Mouse (Mus musculus): ENCODE measurements around the gene Rep15.

The Rep15 gene

DNA sequence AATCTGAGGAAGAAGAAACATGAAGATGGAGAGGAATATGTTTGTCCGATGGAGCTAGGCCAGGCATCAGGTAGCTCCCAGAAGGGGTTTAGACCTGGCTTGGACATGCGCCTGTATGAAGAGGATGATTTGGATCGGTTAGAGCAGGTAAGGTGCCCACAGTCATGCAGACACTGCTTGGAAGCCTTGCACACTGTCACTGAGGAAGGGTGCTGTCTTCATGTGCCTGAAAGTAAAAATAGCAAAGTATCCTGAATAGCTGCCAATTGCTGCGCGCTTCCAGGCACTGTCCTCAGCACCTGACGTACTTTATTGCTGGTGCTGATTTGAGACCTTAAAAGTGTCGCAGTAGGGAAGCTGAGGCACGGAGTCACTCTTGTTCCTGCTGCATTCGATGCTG lies 2.8 kb upstream of the Rep15 start:
- no peak for DNase-seq (ENCODE audit: low spot score in 2 of 2)

- no peak for DNase-seq (ENCODE audit: low spot score in 2 of 2)
Measured at GRCm38 (mm10) chr6:147030096-147030885, 2.1 kb upstream of the Rep15 start.

DNA sequence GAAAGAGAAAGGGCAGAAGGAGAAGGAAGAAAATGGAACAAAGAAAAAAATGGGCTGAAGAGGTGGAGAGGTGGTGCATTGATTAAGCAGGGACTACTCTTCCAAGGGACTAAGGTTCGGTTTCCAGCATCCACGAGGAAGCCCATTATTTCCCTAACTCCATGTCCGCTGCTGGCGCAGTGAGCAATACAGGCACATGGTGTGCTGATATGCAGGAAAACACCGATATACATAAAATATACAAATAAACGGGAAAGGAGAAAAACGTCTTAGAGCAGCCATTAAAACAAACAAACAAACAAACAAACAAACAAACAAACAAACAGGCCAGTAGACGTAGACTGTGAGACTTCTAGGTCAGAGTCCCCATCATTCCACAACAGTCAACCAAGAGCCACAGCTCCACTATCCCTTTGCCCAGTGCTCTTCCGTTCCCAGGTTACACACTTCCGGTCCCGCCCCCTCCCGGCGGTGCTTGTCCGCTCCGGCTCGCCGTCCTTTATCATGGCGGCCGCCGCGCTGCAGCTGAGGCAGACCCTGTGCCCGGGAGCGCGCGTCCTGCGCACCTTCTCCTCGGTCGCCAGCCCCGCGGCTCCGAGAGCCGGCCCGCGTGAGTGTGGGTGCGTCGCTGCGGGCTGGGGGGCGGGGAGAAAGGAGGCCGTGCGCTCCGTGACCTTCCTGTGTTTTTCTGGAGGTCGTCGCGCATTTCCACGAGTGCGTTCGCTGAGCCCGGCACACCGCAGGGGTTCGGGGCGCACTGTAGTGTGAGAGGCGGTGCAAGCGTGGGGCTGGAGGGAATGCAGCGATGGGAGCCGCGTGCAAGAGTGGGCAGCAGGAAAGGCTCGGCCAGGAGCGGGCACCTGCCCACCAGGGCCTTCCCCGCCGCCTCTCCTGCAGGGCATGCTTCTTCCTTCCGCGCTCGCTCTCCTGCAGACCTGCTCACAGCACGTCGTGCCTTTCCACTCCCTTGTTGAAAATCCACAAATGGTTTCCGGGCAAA lies 10.2 kb downstream of the Rep15 start, which contains the start of gene Mrps35:
TSS of gene Mrps35 (plus strand) at position 474 of the 1,000 bp plus-strand sequence.
- peak; percentile 76 to 89 for DNase-seq (ENCODE audit: low spot score in 2 of 2)

DNA sequence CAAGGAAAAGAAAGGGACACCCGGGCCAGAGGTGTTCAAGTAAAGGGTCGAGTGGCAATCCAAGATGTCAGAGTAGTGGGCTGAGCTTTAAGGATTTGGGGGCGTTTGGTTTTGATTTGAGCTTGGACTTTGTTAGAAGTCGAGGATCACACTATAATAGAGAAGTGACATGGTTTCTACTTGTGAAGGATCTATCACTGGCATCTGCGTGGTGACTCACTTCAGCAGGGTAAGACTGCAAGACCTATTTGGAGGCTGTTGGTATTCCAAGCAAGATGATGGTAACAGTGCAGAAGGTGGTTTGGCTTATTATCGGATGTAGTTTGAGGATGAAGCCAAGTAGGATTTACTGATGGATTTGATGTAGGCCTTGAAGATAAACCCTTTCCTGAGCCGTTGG lies 11.2 kb downstream of the Rep15 start:
- no peak for DNase-seq (ENCODE audit: low spot score in 2 of 2)

- DNase-seq (ENCODE audit: low spot score in 2 of 2) = no peak
Measured at GRCm38 (mm10) chr6:147049239-147049805, 16.9 kb downstream of the Rep15 start.

GRCm38 (mm10) chr6:147051666-147052065 lies 19.3 kb downstream of the Rep15 start:
- DNase-seq (ENCODE audit: low spot score in 2 of 2) = no peak

- DNase-seq (ENCODE audit: low spot score in 2 of 2) = no peak
Measured at GRCm38 (mm10) chr6:147052440-147052839, 20.1 kb downstream of the Rep15 start.

- no peak for DNase-seq (ENCODE audit: low spot score in 2 of 2)
Measured at GRCm38 (mm10) chr6:147053785-147054646, 21.6 kb downstream of the Rep15 start.

GRCm38 (mm10) chr6:147055374-147055977 lies 23.1 kb downstream of the Rep15 start:
- no peak for DNase-seq (ENCODE audit: low spot score in 2 of 2)

DNA sequence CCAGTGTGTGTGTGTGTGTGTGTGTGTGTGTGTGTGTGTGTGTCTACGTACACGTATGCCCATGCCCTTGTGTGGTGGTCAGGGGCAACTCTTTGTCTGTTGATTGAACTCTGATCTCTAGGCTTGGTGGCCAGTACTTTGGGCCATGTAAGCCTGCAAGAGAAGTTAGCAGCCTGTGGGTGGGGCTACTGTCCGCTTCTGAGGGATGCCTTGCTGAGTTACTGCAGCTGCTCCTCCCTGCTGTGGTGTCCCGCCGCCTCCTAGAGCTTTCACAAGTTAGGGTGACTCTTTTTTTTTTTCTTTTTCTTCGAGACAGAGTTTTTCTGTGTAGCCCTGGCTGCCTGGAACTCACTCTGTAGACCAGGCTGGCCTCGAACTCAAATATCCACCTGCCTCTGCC lies 26.9 kb downstream of the Rep15 start:
- no peak for DNase-seq (ENCODE audit: low spot score in 2 of 2)

GRCm38 (mm10) chr6:147061630-147062029 lies 29.2 kb downstream of the Rep15 start:
- DNase-seq (ENCODE audit: low spot score in 2 of 2) = no peak

- DNase-seq (ENCODE audit: low spot score in 2 of 2) = no peak
Measured at GRCm38 (mm10) chr6:147062034-147062433, 29.6 kb downstream of the Rep15 start.

DNA sequence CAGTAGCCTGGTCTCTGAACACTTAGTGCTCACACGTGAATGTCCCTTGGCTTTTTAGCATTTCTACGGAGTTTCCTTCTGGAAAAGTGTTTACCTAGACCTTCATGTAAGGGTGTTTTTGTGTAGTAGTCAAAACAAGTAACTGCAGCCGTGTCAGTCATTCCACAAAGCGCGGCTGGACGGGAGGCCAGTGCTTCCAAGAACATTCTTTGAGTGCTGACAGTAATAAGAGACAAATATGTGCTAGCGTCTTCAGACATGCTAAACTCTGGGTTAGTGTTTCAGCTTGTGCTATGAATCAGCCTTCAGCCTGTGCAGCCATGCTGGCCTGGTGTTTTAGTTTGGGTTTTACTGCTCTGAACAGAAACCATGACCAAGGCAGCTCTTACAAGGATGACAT lies 30.3 kb downstream of the Rep15 start:
- no peak for DNase-seq (ENCODE audit: low spot score in 2 of 2)

GRCm38 (mm10) chr6:147064226-147064943 lies 32.0 kb downstream of the Rep15 start:
- DNase-seq (ENCODE audit: low spot score in 2 of 2) = no peak

DNA sequence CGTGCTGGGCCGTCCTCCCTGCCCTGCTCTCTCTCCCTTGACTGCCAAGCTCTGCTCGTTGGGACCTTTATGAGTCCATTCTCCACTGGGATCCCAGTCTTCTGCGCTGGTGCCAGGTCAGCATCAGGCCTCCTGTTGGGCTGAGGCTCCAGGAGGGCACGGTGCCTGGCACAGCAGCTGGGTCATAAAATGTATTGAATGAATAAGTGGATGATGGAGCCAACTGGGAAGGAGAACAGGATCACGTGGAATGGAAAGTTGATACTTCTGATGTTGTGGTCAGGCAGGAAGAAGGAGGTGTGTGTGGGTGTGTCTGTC lies 32.5 kb downstream of the Rep15 start:
- no peak for DNase-seq (ENCODE audit: low spot score in 2 of 2)

DNA sequence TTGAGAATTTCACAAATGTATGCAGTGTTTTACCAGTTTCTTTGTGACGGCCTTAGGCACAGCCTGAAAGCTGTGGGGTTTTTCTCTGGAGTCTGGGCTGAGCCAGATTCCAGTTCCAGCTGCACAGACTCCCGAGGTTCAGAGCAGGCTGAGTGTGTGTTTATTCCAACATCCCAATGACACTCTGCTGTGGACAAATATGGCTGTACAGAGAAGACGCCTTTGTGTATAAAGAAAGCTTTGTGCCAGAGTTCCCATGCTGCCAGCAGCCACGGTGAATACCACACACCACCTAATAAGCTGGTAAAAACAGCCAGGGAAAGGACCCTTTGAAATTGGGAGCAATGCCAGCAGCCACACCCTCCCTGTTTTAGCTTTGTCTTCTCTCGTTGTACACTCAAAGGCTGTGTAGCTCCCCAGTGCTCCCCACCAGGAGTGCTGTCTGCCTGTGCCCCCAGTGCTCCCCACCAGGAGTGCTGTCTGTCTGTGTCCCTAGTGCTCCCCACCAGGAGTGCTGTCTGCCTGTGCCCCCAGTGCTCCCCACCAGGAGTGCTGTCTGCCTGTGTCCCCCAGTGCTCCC lies 43.5 kb downstream of the Rep15 start:
- no peak for DNase-seq (ENCODE audit: low spot score in 2 of 2)

DNA sequence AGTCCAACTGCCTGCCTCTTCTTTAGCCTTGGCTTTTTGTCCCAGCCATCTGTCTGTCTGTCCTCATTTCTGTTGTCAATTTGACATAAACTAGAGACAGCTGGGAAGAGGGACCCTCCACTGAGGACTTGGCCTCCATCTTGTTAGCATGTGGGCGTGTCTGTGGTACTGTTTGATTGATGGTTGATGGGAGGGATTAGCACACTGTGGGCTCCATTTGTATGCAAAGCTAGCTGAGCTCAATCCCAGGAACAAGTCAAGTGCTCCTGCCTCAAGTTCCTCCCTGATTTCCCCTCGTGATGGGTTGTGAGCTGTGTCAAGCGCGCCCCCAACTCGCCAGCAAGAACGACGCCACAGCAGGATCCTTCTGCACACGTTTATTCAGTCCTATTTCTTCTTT lies 44.5 kb downstream of the Rep15 start:
- DNase-seq (ENCODE audit: low spot score in 2 of 2) = no peak

GRCm38 (mm10) chr6:147079919-147080318 lies 47.5 kb downstream of the Rep15 start:
- no peak for DNase-seq (ENCODE audit: low spot score in 2 of 2)
